Comparison of ENCODE assay signal across 10 mouse cellular contexts in the genomic region with DNA sequence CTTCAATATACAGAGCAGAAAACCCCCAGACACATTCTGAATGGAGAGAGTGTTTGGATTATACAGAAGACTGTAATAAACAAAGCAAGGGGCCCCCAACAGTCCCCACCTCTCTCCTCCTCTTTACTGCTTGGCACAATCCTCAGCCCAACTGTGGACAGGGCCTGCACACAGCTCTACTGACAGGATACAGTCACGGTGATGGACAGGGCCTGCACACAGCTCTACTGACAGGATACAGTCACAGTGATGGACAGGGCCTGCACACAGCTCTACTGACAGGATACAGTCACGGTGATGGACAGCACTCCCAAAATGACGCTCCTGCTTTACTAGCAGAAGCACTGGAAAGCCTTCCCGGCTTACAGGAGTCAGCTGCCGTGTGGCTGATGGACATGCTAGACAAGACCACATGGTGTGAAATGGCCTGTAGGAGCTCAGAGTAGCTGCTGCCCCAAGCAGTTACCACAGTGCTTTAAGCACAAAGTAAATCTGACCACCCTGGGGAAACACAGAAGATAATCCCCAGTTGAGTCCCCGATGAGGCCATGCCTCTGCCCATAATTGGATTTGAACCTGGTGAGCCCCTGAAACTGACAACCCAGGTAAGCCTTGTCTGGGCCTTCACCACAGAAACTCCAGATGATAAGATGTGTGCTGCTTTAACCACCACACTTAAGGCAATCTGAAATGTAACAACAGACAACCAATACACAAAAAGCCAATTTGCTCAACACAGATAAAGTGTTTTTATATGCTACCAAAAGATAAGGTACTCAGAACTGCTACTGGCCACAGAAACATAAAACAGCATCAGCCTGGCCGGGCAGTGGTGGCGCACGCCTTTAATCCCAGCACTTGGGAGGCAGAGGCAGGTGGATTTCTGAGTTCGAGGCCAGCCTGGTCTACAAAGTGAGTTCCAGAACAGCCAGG. TPM values are rescaled to one million over a fixed set of nuclear protein-coding genes. Genes with fewer than 3 reads are reported as not detected.
DNase-seq lines count a peak whose midpoint lies in the region; ATAC-seq and TF ChIP-seq lines count a peak whose summit lies in the region.
"Had no signal": no experiment of that assay in that cellular context is flagged by ENCODE, and none has a peak within 500 bp of the region (broad histone marks: within the 10 kb centered on the region; RNA-seq: fewer than 3 reads in every experiment).

No protein-coding gene starts in this region.

- no peak overlapping the region for H3K4me3 ChIP-seq in hindbrain, embryonic 12.5 days
- H3K4me3 ChIP-seq in hindbrain, postnatal 0 days (ENCODE audit: low read length): no peak overlapping the region
- no peak overlapping the region for H3K4me3 ChIP-seq in macrophage (ENCODE audit: inconsistent target)

- H3K27me3 ChIP-seq in hindbrain, embryonic 12.5 days: no peaks in the 10 kb centered on the region
- H3K27me3 ChIP-seq in hindbrain, postnatal 0 days (ENCODE audit: insufficient read depth, low read length): no peaks in the 10 kb centered on the region

- H3K9ac ChIP-seq in hindbrain, embryonic 12.5 days: peak overlapping the region; percentile 2; the same call in 1 of the 2 replicates
- H3K9ac ChIP-seq in hindbrain, postnatal 0 days (replicated peaks; ENCODE audit: low read length): no peak overlapping the region

- H3K79me2 ChIP-seq in macrophage (ENCODE audit: inconsistent target): peaks cover 64% of the 10 kb centered on the region

- H3K9me3 ChIP-seq in hindbrain, embryonic 12.5 days (replicated peaks): no peaks in the 10 kb centered on the region
- H3K9me3 ChIP-seq in hindbrain, postnatal 0 days (ENCODE audit: low read length): no peaks in the 10 kb centered on the region

- no peaks in the 10 kb centered on the region for H3K36me3 ChIP-seq in hindbrain, embryonic 12.5 days
- no peaks in the 10 kb centered on the region for H3K36me3 ChIP-seq in hindbrain, postnatal 0 days (ENCODE audit: insufficient read depth, low read length)
- H3K36me3 ChIP-seq in macrophage (ENCODE audit: inconsistent target): no peaks in the 10 kb centered on the region

- no peak overlapping the region for H3K4me2 ChIP-seq in hindbrain, embryonic 12.5 days (replicated peaks)
- H3K4me2 ChIP-seq in hindbrain, postnatal 0 days (ENCODE audit: low read depth, low read length): no peak overlapping the region

- DNase-seq in hindbrain, postnatal 0 days (ENCODE audit: low spot score): no peak
- peak; percentile 42 to 48 for DNase-seq in spleen, adult 18-20 months
- DNase-seq in spleen, adult 12 weeks (ENCODE audit: low spot score): no peak
- DNase-seq in adrenal gland, postnatal 4 days (ENCODE audit: low spot score in 2 of 2): no peak
- no peak for DNase-seq in kidney, adult 9 months
- DNase-seq: cerebellum, adult 11-12 months; kidney, postnatal 36 days; right cerebral cortex, postnatal 14 days had no signal

- no peak for ATAC-seq in hindbrain, embryonic 12.5 days (ENCODE audit: low FRiP score)
- ATAC-seq in hindbrain, postnatal 0 days: no peak

- 80% methylated on average over 10 of the region's 10 CpGs for WGBS in hindbrain, embryonic 12.5 days
- WGBS in hindbrain, postnatal 0 days: 70% methylated on average over 10 of the region's 10 CpGs
- WGBS in macrophage (ENCODE audit: missing documents): 91% methylated on average over 7 of the region's 10 CpGs

- TF ChIP-seq CTCF in hindbrain, postnatal 0 days (IDR thresholded peaks at IDR 0.05; ENCODE audit: low read depth): no peak

- H3K4me1 ChIP-seq in hindbrain, embryonic 12.5 days: peaks cover 22% of the 10 kb centered on the region
- peaks cover 12% of the 10 kb centered on the region for H3K4me1 ChIP-seq in hindbrain, postnatal 0 days (ENCODE audit: insufficient read depth, low read length)

- 0 out of 2 replicates have a peak overlapping the region, but pooled peaks have one; percentile 17 for H3K27ac ChIP-seq in hindbrain, embryonic 12.5 days
- no peak overlapping the region for H3K27ac ChIP-seq in hindbrain, postnatal 0 days
- H3K27ac ChIP-seq in macrophage: peak overlapping the region; percentile 73; the same call in 1 of the 2 replicates

RNA-seq across cellular contexts. Expression of a gene that starts 42.3 kb away (rescaled TPM):
- 13.8 and 15.3 TPM in 2 replicates for polyA plus RNA-seq in hindbrain, embryonic 12.5 days (2016; fragmentation: Nextera tagmentation; extraction: Ambion mirVana)
- total RNA-seq in hindbrain, postnatal 0 days (2014; rRNA removed): 16.2 and 16.9 TPM in 2 replicates
- polyA plus RNA-seq in hindbrain, postnatal 0 days (2015; fragmentation: Nextera tagmentation; extraction: Ambion mirVana): 15.1 and 17.2 TPM in 2 replicates
- total RNA-seq in macrophage (2018; cell fraction: chromatin; rRNA removed): 10 to 100 TPM; 25.8 to 70.8 (median 50.4) TPM
- total RNA-seq in macrophage (2018; cell fraction: cytosol; rRNA removed): 10 to 100 TPM in 22 of 26 experiments, 1 to 10 TPM in 4; 8.8 to 17.2 (median 12.5) TPM
- total RNA-seq in macrophage (2018; cell fraction: nucleus; rRNA removed): 10 to 100 TPM; 11.8 to 43.9 (median 26.0) TPM
- 9.6 to 16.5 TPM (median 11.3 TPM) in 3 replicates for polyA plus RNA-seq in macrophage (2018)
- 10 to 100 TPM; 36.4 to 39.8 TPM for total RNA-seq in adrenal gland, postnatal 4 days (2021)

Comparison
In these comparisons a context has a peak if more than half of its experiments do, and no peak if none do; other contexts are left out.
1. DNase-seq: peak in spleen, adult 18-20 months (2 of 2); none in hindbrain, postnatal 0 days (single experiment), spleen, adult 12 weeks (single experiment), adrenal gland, postnatal 4 days (0 of 2) and kidney, adult 9 months (single experiment).